Mouse (Mus musculus) heart, adult 2 months (tissue): ENCODE data around the gene B3gnt2.

ENCODE experiments used
- CTCF ChIP-seq: fragments of 200-600 bp; IDR thresholded peaks from 2 replicates; pipeline ENCODE4 v1.8.1; 2022; ENCODE audit warnings: antibody characterized with exemption, mild to moderate bottlenecking, moderate library complexity
- EP300 ChIP-seq: fragments of 200-500 bp; IDR thresholded peaks from 2 replicates; pipeline ENCODE4 v1.6.1; 2011; ENCODE audit warnings: low read depth, low read length, control low read depth; ENCODE audit not compliant: insufficient read depth
- POLR2A ChIP-seq: fragments of 200-500 bp; IDR thresholded peaks from 2 replicates; pipeline ENCODE4 v1.6.1; 2011; ENCODE audit warnings: mild to moderate bottlenecking, low read depth, low read length, control low read depth; ENCODE audit not compliant: insufficient read depth

DNA sequence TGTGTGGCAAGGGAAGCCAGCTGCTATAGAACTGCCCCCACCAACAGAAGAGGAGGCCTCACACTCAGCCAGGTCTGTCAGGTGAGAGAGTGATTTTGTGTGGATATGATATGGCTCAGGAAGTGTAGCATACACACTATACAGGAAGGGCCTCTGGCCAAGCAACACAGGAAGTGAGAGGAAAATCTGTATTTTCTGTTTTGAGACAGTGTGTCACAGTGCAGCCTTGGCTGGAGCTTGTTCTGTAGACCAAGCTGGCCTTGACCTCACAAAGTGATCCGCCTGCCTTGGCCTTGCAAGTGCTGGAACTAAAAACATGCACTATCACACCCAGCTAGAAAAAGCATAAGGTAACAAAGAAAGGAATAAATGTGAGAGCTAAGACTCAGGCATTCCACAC lies 105.6 kb downstream of the B3gnt2 start:
- TF ChIP-seq CTCF (no peak), POLR2A (no peak), EP300 (no peak)
